In the genomic region with DNA sequence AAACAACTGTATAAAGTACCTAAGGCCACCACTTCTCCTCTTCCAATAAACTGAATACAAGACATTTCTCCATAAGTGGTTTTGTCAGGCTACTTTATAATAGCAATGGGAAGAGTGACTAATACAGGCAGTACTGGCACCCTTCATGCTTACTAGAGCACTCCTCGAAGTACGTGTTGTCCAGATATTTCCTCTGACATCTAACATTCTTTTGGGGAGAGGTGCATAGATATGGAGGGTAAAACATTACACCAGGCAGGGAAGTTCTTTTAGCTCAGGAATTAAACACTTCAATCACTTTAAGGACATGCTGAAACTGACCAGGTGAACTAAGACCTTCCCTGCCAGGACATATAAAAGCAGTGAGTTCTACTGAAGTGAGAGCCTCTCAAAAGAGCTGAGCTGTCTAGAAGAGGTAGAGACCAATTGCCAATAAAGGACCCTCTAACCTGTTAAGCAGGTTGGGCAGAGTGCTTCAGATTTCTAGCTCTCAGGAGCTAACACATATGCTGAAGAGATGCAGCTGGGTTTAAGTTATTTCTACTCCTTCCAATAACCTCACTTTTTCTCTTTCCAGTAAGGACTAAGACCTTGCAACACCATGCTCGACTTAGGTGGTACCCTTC, we compare ENCODE assay signal across 15 mouse cellular contexts.
"Had no signal": no experiment of that assay in that cellular context is flagged by ENCODE, and none has a peak within 500 bp of the region (broad histone marks: within the 10 kb centered on the region; RNA-seq: fewer than 3 reads in every experiment).

No protein-coding gene starts in this region.

- H3K9ac ChIP-seq: limb, embryonic 15.5 days; liver, embryonic 12.5 days; liver, embryonic 14.5 days; midbrain, embryonic 13.5 days; midbrain, embryonic 15.5 days; neural tube, embryonic 12.5 days; stomach, embryonic 15.5 days had no signal

- H3K27ac ChIP-seq: limb, embryonic 15.5 days; liver, embryonic 12.5 days; liver, embryonic 14.5 days; macrophage; midbrain, embryonic 13.5 days; midbrain, embryonic 15.5 days; neural tube, embryonic 12.5 days; stomach, embryonic 15.5 days; stomach, postnatal 0 days had no signal

- H3K27me3 ChIP-seq: limb, embryonic 15.5 days; liver, embryonic 12.5 days; megakaryocyte, embryonic 14.5 days; midbrain, embryonic 13.5 days; midbrain, embryonic 15.5 days; neural tube, embryonic 12.5 days; stomach, embryonic 15.5 days had no signal

- H3K4me2 ChIP-seq: limb, embryonic 15.5 days; liver, embryonic 12.5 days; midbrain, embryonic 11.5 days; midbrain, embryonic 13.5 days; midbrain, embryonic 15.5 days; neural tube, embryonic 12.5 days; stomach, embryonic 15.5 days had no signal

- H3K4me1 ChIP-seq: limb, embryonic 15.5 days; liver, embryonic 12.5 days; megakaryocyte, embryonic 14.5 days; midbrain, embryonic 13.5 days; midbrain, embryonic 15.5 days; neural tube, embryonic 12.5 days; stomach, embryonic 15.5 days had no signal

- H3K36me3 ChIP-seq: limb, embryonic 15.5 days; liver, embryonic 12.5 days; midbrain, embryonic 13.5 days; midbrain, embryonic 15.5 days; neural tube, embryonic 12.5 days; stomach, embryonic 15.5 days had no signal

- H3K4me3 ChIP-seq: limb, embryonic 15.5 days; liver, embryonic 12.5 days; megakaryocyte, embryonic 14.5 days; midbrain, embryonic 13.5 days; midbrain, embryonic 15.5 days; neural tube, embryonic 12.5 days; stomach, embryonic 15.5 days had no signal

- ATAC-seq: liver, embryonic 12.5 days; midbrain, embryonic 13.5 days; midbrain, embryonic 15.5 days had no signal

- DNase-seq: right cerebral cortex, postnatal 14 days; thymus, adult 2 months; thymus, postnatal 25 days; thymus, postnatal 4 days had no signal

- H3K9me3 ChIP-seq: limb, embryonic 15.5 days; liver, embryonic 12.5 days; megakaryocyte, embryonic 14.5 days; midbrain, embryonic 13.5 days; midbrain, embryonic 15.5 days; neural tube, embryonic 12.5 days; stomach, embryonic 15.5 days had no signal
